Mouse (Mus musculus) liver, embryonic 14.5 days (tissue): ENCODE data around the gene Anxa6.

Source experiments
- CTCF ChIP-seq: IDR thresholded peaks from 2 replicates; pipeline ENCODE4 v1.5.1; 2016; ENCODE audit warnings: antibody characterized with exemption, low read depth, control low read depth
- EP300 ChIP-seq: IDR thresholded peaks from 2 replicates; pipeline ENCODE4 v1.6.1; 2016; ENCODE audit warnings: antibody characterized with exemption, low read depth

GRCm38 (mm10) chr11:55060802-55061201, 27.6 kb upstream of the Anxa6 start:
- TF ChIP-seq CTCF, result no peak
- no peak for TF ChIP-seq EP300
